ENCODE assay signal across 41 mouse cellular contexts in genomic region chr7:127718339-127718738, GRCm38 (mm10). TPM values are rescaled to one million over a fixed set of nuclear protein-coding genes. Genes with fewer than 3 reads are reported as not detected.
"Had no signal": no experiment of that assay in that cellular context is flagged by ENCODE, and none has a peak within 500 bp of the region (broad histone marks: within the 10 kb centered on the region; RNA-seq: fewer than 3 reads in every experiment).

No protein-coding gene starts in this region.

- H3K9ac ChIP-seq: heart, embryonic 13.5 days; heart, embryonic 15.5 days; hindbrain, embryonic 12.5 days; hindbrain, embryonic 14.5 days; intestine, embryonic 15.5 days; kidney, embryonic 15.5 days; limb, embryonic 15.5 days; liver, embryonic 12.5 days; liver, embryonic 14.5 days had no signal

- DNase-seq: gastrocnemius, postnatal 14 days; gastrocnemius, postnatal 36 days; heart, adult 2 months; heart, postnatal 14 days; heart, postnatal 4 days; kidney, adult 11 months; kidney, adult 2 months; kidney, adult 9 months; kidney, postnatal 14 days; kidney, postnatal 36 days; layer of hippocampus, adult 9-11 months; layer of hippocampus, postnatal 36 days; left cerebral cortex, postnatal 4 days had no signal

- H3K4me2 ChIP-seq: heart, embryonic 11.5 days; heart, embryonic 13.5 days; heart, embryonic 15.5 days; hindbrain, embryonic 12.5 days; hindbrain, embryonic 14.5 days; intestine, embryonic 15.5 days; kidney, embryonic 15.5 days; limb, embryonic 13.5 days; limb, embryonic 15.5 days had no signal

- H3K9me3 ChIP-seq: heart, embryonic 13.5 days; heart, embryonic 15.5 days; hindbrain, embryonic 10.5 days; hindbrain, embryonic 12.5 days; intestine, embryonic 15.5 days; kidney, embryonic 15.5 days; limb, embryonic 13.5 days; limb, embryonic 15.5 days; liver, embryonic 12.5 days had no signal

- H3K27ac ChIP-seq: heart, adult 2 months; heart, embryonic 13.5 days; heart, embryonic 15.5 days; hindbrain, embryonic 12.5 days; hindbrain, embryonic 14.5 days; intestine, embryonic 15.5 days; kidney, embryonic 15.5 days; kidney, postnatal 0 days; limb, embryonic 13.5 days; limb, embryonic 15.5 days; liver, embryonic 12.5 days; liver, embryonic 14.5 days had no signal

- ATAC-seq: hindbrain, embryonic 16.5 days; inflammation-experienced regulatory T-cells, adult 6 months; intestine, embryonic 15.5 days; liver, embryonic 12.5 days had no signal

- H3K36me3 ChIP-seq: heart, embryonic 15.5 days; hindbrain, embryonic 10.5 days; hindbrain, embryonic 12.5 days; intestine, embryonic 15.5 days; kidney, embryonic 15.5 days; liver, embryonic 12.5 days had no signal

- H3K4me3 ChIP-seq: heart, adult 2 months; heart, embryonic 13.5 days; heart, embryonic 15.5 days; hindbrain, embryonic 10.5 days; hindbrain, embryonic 12.5 days; intestine, embryonic 15.5 days; kidney, embryonic 15.5 days; limb, embryonic 13.5 days; limb, embryonic 15.5 days; liver, embryonic 12.5 days had no signal

- H3K27me3 ChIP-seq: intestine, embryonic 15.5 days; kidney, embryonic 15.5 days; limb, embryonic 13.5 days; limb, embryonic 15.5 days had no signal

RNA-seq across cellular contexts. Expression of gene Ctf1, which starts 5.8 kb away (rescaled TPM):
- polyA plus RNA-seq: inflammation-experienced regulatory T-cells, adult 6 months had no signal

RNA-seq across cellular contexts. Expression of gene Ctf2, which starts 13.6 kb away (rescaled TPM):
- total RNA-seq: gastrocnemius, adult 18-20 months; gastrocnemius, adult 8-10 months; gastrocnemius, postnatal 14 days; gastrocnemius, postnatal 36 days; heart, adult 2 months; heart, postnatal 14 days; heart, postnatal 4 days; layer of hippocampus, adult 18-20 months; layer of hippocampus, adult 8-10 months; layer of hippocampus, postnatal 14 days; layer of hippocampus, postnatal 36 days; left cerebral cortex, adult 18-20 months; left cerebral cortex, adult 8-10 months; left cerebral cortex, postnatal 10 days; left cerebral cortex, postnatal 25 days; left cerebral cortex, postnatal 4 days; liver, adult 2 months had no signal
- polyA plus RNA-seq: gonadal fat pad, adult 2 months; heart, adult 2 months; heart, embryonic 11.5 days; heart, embryonic 13.5 days; heart, postnatal 0 days; hindbrain, embryonic 12.5 days; inflammation-experienced regulatory T-cells, adult 6 months; kidney, adult 2 months; kidney, postnatal 0 days; large intestine, adult 2 months; liver, adult 2 months had no signal
